Mouse (Mus musculus) liver, embryonic 15.5 days (tissue): Measurements from ENCODE around the gene Cldn4. TPM values are rescaled to one million over a fixed set of nuclear protein-coding genes. Genes with fewer than 3 reads are reported as not detected.
A peak's percentile ranks its signal among the peaks of the same experiment; 100 is the strongest.

Experiments
- ATAC-seq: fragments of 200-750 bp; cut with Nextera tagmentation; 2 replicates; pipeline ENCODE4 v1.8.0; 2017; ENCODE audit warnings: moderate number of reproducible peaks, mild to moderate bottlenecking, moderate library complexity; ENCODE audit not compliant: insufficient read depth
- H3K27ac ChIP-seq: fragments of 300-500 bp; sonication (generic); replicated peaks from 2 replicates; pipeline ENCODE4 v1.5.1; 2015; ENCODE audit warnings: mild to moderate bottlenecking, inconsistent platforms
- H3K27me3 ChIP-seq: fragments of 300-500 bp; sonication (generic); 2 replicates; pipeline ENCODE4 v1.6.1; 2015; ENCODE audit warnings: mild to moderate bottlenecking, inconsistent platforms
- H3K36me3 ChIP-seq: fragments of 300-500 bp; sonication (generic); replicated peaks from 2 replicates; pipeline ENCODE4 v1.6.1; 2015; ENCODE audit warnings: moderate library complexity, mild to moderate bottlenecking, inconsistent platforms
- H3K4me1 ChIP-seq: fragments of 300-500 bp; sonication (generic); replicated peaks from 2 replicates; pipeline ENCODE4 v1.6.1; 2015; ENCODE audit warnings: inconsistent platforms
- H3K4me2 ChIP-seq: fragments of 300-500 bp; sonication (generic); 2 replicates; pipeline ENCODE4 v1.6.1; 2015; ENCODE audit warnings: moderate library complexity, mild to moderate bottlenecking, inconsistent platforms
- H3K4me3 ChIP-seq: fragments of 300-500 bp; sonication (generic); replicated peaks from 2 replicates; pipeline ENCODE4 v1.5.1; 2015; ENCODE audit warnings: mild to moderate bottlenecking, inconsistent platforms
- H3K9ac ChIP-seq: fragments of 300-500 bp; sonication (generic); 2 replicates; pipeline ENCODE4 v1.6.1; 2015; ENCODE audit warnings: moderate library complexity, mild to moderate bottlenecking, inconsistent platforms
- H3K9me3 ChIP-seq: fragments of 300-500 bp; sonication (generic); replicated peaks from 2 replicates; pipeline ENCODE4 v1.6.1; 2016; ENCODE audit warnings: inconsistent platforms
- WGBS: fragments of 180-500 bp; shearing (Covaris S2); methylation state at CpG from one replicate; pipeline ENCODE4 v1.1.7; 2015; ENCODE audit warnings: mixed read lengths; ENCODE audit not compliant: insufficient replicate concordance; 5-methylcytosine and 5-hydroxymethylcytosine counted together
- polyA plus RNA-seq: library from polyadenylated mRNA; unstranded; fragments of >200 nt; fragmentation: Nextera tagmentation; extraction: Ambion mirVana; gene quantifications from 2 replicates; pipeline ENCODE4 v1.2.1, GENCODE M21; 2015

Cldn4 gene
- polyA plus RNA-seq, 1 experiment from 2014 or later, result 0.18 TPM

DNA sequence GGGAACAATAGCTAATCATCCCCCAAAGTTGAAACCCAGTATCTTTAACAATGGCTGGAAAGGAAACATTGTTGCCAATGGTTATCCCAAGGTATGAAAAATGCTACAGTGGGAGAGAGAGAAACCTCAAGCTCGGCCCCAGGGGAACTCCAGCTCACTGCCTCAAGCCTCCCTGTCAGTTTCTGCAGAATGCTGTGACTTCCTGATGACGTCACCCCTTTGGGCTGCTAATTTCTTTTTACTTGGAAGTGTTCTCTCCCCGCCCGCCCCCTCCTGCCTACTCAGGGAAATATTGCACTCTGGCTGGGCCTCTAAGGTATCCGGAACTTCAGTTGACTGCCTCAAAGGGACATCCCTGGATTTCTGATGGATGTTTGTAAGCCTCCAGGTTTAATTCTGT, 16.8 kb upstream of the Cldn4 start:
- Histone ChIP-seq H3K36me3 (no peaks in the 10 kb centered on the region), H3K27me3 (peaks cover 14% of the 10 kb centered on the region), H3K27ac (no peak overlapping the region), H3K9me3 (no peaks in the 10 kb centered on the region), H3K9ac (no peak overlapping the region), H3K4me2 (no peak overlapping the region), H3K4me1 (peaks cover 15% of the 10 kb centered on the region), H3K4me3 (no peak overlapping the region)
- ATAC-seq, result no peak
- WGBS, result 28% methylated on average over 5 of the region's 5 CpGs

DNA sequence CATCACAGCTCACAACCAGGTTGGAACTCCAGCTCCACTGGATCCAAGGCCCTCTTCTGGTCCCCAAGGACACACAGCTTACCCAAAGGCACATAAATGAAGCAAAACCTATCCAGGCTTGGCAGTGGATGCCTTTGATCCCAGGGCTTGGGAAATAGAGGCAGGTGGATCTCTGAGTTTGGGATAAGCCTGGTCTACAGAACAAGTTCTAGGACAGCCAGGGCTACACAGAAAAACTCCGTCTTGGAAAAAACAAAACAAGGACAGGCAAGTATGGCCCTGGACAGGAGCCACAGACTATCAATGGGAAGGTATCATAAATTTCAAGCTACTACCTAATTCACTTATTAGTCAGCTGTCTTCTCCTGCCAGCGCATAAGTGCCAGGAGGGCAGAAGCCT, 14.8 kb upstream of the Cldn4 start:
- Histone ChIP-seq H3K4me3 (no peak overlapping the region), H3K9ac (no peak overlapping the region), H3K27me3 (peaks cover 2% of the 10 kb centered on the region; the same call in 1 of the 2 replicates), H3K4me2 (no peak overlapping the region), H3K4me1 (peaks cover 13% of the 10 kb centered on the region), H3K36me3 (no peaks in the 10 kb centered on the region), H3K27ac (no peak overlapping the region), H3K9me3 (no peaks in the 10 kb centered on the region)
- WGBS, result 74% methylated on average over 2 of the region's 2 CpGs
- ATAC-seq, result no peak

DNA sequence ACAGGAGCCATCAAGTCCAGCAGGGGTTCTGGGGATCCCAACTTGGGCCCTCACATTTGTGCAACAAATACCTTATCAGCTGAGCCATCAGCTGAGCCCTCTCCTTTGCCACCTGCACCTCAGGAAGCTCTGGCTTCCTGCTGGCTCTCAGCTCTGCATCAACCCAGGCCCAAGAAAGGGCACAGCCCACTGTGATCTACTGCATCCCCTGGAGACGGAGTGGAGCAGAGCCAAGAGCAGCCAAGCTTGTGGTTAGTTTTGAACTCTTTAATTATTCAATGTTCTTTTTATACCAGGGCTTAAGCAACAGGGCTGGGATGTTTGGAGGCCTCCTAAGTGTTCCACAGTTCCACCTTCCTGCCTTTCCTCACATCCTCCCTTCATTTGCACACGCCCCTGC, 13.7 kb upstream of the Cldn4 start:
- no peak for ATAC-seq
- WGBS, result 66% methylated on average over 2 of the region's 2 CpGs
- H3K36me3 ChIP-seq, result no peaks in the 10 kb centered on the region

DNA sequence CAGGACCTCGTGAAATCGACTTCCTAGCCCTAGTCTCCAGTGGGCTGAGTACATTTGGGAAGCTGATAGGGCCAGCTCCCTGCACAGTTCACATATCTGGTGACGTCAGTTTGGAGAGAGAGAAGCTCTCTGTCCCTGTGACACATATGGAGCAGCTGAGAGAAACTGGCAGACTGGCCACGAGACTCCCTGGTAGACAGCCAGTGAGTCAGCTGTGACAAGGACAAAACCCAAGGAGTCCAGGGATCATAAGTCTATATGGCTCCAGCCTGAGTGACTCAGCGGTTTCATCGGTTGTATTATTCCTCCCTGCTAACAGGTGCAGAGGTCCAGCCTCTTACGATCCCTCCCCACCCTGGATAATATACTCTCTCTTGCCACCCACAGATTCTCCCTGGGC, 12.4 kb upstream of the Cldn4 start:
- no peak for ATAC-seq
- 57% methylated on average over 7 of the region's 7 CpGs for WGBS
- Histone ChIP-seq H3K4me3 (no peak overlapping the region), H3K27ac (no peak overlapping the region), H3K4me2 (no peak overlapping the region), H3K9me3 (no peaks in the 10 kb centered on the region), H3K9ac (no peak overlapping the region), H3K36me3 (no peaks in the 10 kb centered on the region), H3K27me3 (no peaks in the 10 kb centered on the region), H3K4me1 (no peaks in the 10 kb centered on the region; the same call in 1 of the 2 replicates)

More for the DNA sequence above, 13.7 kb upstream of the Cldn4 start:
- no peak overlapping the region for H3K27ac ChIP-seq
- no peaks in the 10 kb centered on the region for H3K9me3 ChIP-seq
- no peak overlapping the region for H3K4me2 ChIP-seq
- H3K9ac ChIP-seq, result no peak overlapping the region
- no peak overlapping the region for H3K4me3 ChIP-seq
- H3K4me1 ChIP-seq, result peaks cover 3% of the 10 kb centered on the region
- H3K27me3 ChIP-seq, result no peaks in the 10 kb centered on the region

DNA sequence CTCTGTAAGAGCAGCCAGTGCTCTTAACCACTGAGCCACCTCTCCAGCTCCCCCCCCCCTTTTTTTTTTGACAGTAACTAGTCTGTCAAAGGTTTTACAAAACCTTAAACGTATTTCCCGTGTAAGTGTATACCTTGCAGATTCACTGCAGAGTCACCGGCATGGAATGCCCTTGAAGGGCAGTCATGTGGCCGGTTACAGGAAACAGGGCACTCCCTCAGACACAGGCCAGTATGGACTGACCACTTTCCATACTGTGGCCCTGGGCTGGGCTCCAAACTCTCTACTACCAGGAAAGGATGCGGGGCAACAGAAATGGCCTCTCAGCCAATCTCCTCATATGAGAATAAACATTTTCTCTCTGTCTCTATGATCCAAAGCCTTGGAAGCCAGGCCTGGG, 8.8 kb upstream of the Cldn4 start:
- 62% methylated on average over 5 of the region's 5 CpGs for WGBS
- Histone ChIP-seq H3K27ac (no peak overlapping the region), H3K4me2 (no peak overlapping the region), H3K9ac (no peak overlapping the region), H3K27me3 (0 out of 2 replicates have a peak, but pooled peaks cover 15% of the 10 kb centered on the region), H3K36me3 (no peaks in the 10 kb centered on the region), H3K9me3 (no peaks in the 10 kb centered on the region), H3K4me3 (no peak overlapping the region), H3K4me1 (peaks cover 10% of the 10 kb centered on the region)
- no peak for ATAC-seq

DNA sequence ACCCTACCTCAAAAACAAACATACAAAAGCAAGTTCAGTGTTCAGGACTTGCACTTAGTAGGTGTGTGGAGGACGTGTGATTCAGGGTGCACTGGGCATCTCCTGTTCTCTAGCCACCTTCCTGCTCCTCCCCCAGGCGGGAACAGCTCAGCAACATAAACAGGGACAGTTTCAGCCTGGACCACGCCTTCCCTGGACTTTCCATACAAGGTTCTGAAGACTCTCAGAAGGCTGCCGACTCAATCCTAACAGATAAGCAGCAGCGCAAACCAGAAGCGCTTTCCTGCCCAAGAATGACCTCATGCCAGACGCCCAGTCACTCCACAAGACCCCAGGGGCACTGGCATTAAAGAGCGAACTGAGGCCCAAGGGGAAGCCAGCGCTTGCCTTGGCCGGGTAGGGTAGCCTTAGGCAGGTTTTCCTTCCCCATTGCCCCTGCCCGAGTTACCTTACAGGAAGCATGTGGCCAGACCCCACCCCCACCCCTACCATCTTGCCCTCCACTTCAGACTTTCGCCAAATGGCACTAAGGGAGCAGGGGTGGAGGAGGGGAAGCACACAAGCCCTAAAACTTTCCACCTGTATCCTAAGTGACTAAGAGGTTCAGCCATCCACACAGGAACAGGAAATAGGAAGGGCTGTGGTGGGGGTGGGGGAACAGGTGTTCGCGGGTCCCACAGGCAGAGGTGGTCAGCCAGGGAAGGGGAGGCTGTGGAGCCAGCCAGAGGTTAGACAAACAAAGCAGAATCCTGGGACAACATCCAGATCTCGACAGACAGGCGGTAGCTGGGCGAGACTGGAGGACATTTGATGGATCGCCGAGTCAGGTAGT, 4.5 kb upstream of the Cldn4 start:
- no peak overlapping the region for H3K27ac ChIP-seq
- H3K36me3 ChIP-seq, result no peaks in the 10 kb centered on the region
- peaks cover 28% of the 10 kb centered on the region for H3K27me3 ChIP-seq
- H3K9me3 ChIP-seq, result no peaks in the 10 kb centered on the region
- H3K4me3 ChIP-seq, result no peak overlapping the region
- ATAC-seq, result no peak
- no peak overlapping the region for H3K9ac ChIP-seq
- peak overlapping the region; percentile 25; the same call in 1 of the 2 replicates for H3K4me2 ChIP-seq
- WGBS, result 12% methylated on average over 19 of the region's 19 CpGs
- peaks cover 22% of the 10 kb centered on the region for H3K4me1 ChIP-seq

DNA sequence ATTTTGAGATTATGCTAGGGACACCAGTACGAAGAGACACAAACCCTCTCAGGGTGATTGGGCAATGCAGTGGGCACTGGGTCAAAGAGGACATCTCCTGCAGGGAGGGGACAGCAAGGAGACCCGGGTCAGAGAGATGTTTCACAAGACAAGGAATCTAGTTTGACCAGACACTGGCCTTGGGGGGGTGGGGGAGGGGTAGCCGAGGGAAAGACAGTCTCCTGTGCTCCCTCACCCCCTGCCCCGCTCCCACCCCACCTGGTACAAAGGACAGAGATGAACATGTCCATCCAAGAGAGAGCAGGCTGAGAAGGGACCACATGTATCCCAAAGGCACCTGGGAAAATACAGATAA, 1.3 kb upstream of the Cldn4 start:
- 41% methylated on average over 4 of the region's 4 CpGs for WGBS
- no peak overlapping the region for H3K4me2 ChIP-seq
- ATAC-seq, result no peak
- H3K36me3 ChIP-seq, result no peaks in the 10 kb centered on the region
- H3K4me1 ChIP-seq, result peaks cover 35% of the 10 kb centered on the region
- H3K9ac ChIP-seq, result no peak overlapping the region
- no peaks in the 10 kb centered on the region for H3K9me3 ChIP-seq
- H3K27ac ChIP-seq, result no peak overlapping the region
- no peak overlapping the region for H3K4me3 ChIP-seq
- H3K27me3 ChIP-seq, result peaks cover 38% of the 10 kb centered on the region

DNA sequence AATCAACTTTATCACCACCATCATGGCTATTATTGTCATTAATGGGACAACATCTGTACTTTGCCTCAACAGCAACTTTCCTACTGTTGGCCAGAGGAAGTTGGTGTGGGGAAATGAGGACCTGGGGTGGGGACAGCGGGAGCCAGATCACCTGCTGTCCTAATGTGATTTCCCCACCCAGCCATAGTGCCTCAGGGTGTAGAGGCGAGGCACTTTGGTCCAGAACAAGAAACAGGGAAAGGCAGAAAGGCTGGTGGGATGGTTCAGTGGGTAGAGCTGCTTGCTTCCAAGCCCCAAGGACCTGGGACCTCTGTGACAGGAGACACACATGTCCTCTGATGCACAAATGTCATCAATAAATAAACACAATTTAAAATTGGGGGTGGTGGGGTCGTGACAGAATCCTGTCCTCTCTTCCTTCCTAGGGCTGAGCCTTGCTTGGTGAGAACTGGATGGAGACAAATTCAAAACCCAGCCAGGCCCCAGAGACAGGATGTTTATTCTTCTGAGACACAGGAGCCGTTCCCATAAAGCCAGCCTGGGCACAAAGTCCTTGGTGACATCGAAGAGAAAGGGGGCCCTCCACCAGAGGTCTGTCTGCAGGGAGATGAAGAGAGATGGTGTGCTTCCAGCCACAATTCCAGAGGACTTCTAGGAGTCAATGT, 818 bp upstream of the Cldn4 start:
- no peak overlapping the region for H3K4me2 ChIP-seq
- H3K27me3 ChIP-seq, result peaks cover 33% of the 10 kb centered on the region
- H3K4me1 ChIP-seq, result peaks cover 40% of the 10 kb centered on the region
- no peak overlapping the region for H3K4me3 ChIP-seq
- 31% methylated on average over 5 of the region's 5 CpGs for WGBS
- no peak overlapping the region for H3K27ac ChIP-seq
- H3K9me3 ChIP-seq, result no peaks in the 10 kb centered on the region
- ATAC-seq, result no peak
- H3K9ac ChIP-seq, result no peak overlapping the region
- H3K36me3 ChIP-seq, result no peaks in the 10 kb centered on the region

DNA sequence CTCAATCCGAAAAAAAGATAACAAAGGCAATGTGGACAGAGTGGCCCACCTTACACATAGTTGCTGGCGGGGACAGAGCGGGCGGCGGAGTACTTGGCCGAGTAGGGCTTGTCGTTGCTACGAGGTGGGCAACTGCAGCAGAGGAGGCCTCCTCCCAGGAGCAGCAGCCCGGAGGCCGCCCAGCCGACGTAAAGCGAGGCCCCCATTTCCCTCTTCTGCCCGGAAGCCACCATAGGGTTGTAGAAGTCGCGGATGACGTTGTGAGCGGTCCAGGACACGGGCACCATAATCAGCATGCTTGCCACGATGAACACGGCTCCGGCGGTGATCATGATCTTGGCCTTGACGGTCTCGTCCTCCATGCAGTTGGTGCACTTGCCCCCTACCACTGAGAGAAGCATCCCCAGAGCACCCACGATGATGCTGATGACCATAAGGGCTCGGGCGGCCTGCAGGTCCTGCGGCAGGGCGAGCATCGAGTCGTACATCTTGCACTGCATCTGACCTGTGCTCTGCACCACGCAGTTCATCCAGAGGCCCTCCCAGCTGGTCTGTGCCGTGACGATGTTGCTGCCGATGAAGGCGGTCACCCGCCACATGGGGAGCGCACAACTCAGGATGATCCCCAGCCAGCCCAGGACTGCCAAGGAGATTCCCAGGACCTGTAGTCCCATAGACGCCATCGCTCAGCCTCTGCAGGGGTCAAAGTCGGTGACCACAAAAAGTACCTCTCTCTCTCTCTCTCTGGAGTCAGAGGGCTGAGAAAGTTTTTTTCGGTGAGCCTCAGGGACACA, 474 bp downstream of the Cldn4 start:
- no peaks in the 10 kb centered on the region for H3K36me3 ChIP-seq
- no peak overlapping the region for H3K4me2 ChIP-seq
- ATAC-seq, result no peak
- peaks cover 40% of the 10 kb centered on the region for H3K4me1 ChIP-seq
- no peaks in the 10 kb centered on the region for H3K9me3 ChIP-seq
- 49% methylated on average over 43 of the region's 43 CpGs for WGBS
- no peak overlapping the region for H3K27ac ChIP-seq
- no peak overlapping the region for H3K9ac ChIP-seq
- H3K4me3 ChIP-seq, result no peak overlapping the region
- peaks cover 30% of the 10 kb centered on the region for H3K27me3 ChIP-seq

DNA sequence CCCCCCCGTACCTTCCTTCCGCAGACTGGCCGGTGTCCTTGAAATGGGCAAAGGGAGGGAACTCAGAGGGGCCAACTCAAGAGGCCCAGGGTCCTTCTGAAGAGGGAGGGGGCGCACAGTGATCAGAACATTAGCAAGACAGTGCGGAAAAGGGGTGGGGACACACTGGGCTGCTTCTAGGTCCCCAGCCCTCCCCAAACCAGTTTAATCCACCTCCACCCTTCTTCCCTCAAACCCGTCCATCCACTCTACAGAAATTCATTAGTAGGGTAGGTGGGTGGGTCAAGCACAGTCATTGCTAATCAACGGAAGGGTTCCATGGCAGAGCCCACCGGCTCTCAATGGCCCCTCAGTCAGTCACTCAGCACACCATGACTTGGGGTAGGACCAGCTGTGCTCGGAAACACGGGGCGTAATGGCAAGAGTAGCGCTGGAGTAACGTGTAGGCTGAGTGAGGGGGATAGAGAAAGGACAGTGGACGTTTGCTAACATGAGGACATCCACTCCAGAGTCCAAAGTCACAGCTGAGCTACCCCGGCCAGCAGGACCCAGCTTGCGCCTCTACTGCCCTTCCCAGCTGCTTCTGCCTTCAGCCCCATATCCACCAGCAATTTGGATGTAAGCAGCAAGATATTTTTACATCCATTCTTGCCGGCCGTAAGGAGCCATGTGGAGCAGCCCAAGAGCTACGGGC, 1.3 kb downstream of the Cldn4 start:
- WGBS, result 52% methylated on average over 18 of the region's 19 CpGs
- H3K4me2 ChIP-seq, result no peak overlapping the region
- peaks cover 34% of the 10 kb centered on the region for H3K4me1 ChIP-seq
- H3K9ac ChIP-seq, result no peak overlapping the region
- no peaks in the 10 kb centered on the region for H3K36me3 ChIP-seq
- H3K27ac ChIP-seq, result no peak overlapping the region
- H3K27me3 ChIP-seq, result peaks cover 27% of the 10 kb centered on the region
- no peaks in the 10 kb centered on the region for H3K9me3 ChIP-seq
- ATAC-seq, result peak; percentile 48; the same call in 1 of the 2 replicates
- H3K4me3 ChIP-seq, result no peak overlapping the region
